Mouse (Mus musculus): ENCODE data around the gene Oxtr. TPM values are rescaled to one million over a fixed set of nuclear protein-coding genes. Genes with fewer than 3 reads are reported as not detected.

Oxtr gene
- 0.52 and 0.77 TPM in 2 replicates for polyA plus RNA-seq (2015; fragmentation: Nextera tagmentation; extraction: Ambion mirVana)

- H3K27ac ChIP-seq, result no peak within 1 kb of the TSS
- peak within 1 kb of the TSS; percentile 42 for H3K4me3 ChIP-seq
- no peaks in the 10 kb centered on the region for H3K9me3 ChIP-seq
- peak within 1 kb of the TSS; percentile 80 for H3K4me2 ChIP-seq
- peak within 1 kb of the TSS; percentile 39; the same call in 1 of the 2 replicates for H3K9ac ChIP-seq
- 4% methylated on average over 24 of the region's 24 CpGs for WGBS
- peaks cover 24% of the 10 kb centered on the region for H3K4me1 ChIP-seq
- H3K27me3 ChIP-seq, result peaks cover 51% of the 10 kb centered on the region
- no peak for ATAC-seq (ENCODE audit: insufficient number of reproducible peaks, low FRiP score, low TSS enrichment, low read depth)
- no peaks in the 10 kb centered on the region for H3K36me3 ChIP-seq
Measured at GRCm38 (mm10) chr6:112489910-112490559, at the start of gene Oxtr. Gene Oxtr (minus strand): TSS chr6:112489943.

DNA sequence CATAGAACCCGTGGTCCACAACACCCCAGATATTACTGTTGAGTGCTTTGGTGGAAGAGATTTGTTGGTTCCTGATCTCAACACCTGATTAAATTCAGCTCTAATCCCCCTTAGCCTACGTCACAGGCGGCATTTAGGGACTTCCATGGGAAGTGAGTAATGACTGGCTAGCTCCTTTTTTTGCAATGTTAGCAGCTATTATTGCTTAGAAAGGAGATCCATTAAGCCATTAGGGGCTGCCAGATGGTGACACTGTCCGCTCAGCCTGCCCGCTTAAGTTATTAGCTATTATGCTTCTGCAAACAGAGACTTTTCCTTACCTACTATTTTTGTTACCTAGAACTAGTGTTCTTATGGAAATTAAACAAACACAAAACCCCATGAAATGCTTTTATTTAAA, 35.7 kb upstream of the Oxtr start:
- Histone ChIP-seq H3K9me3 (no peaks in the 10 kb centered on the region), H3K9ac (no peak overlapping the region), H3K27ac (no peak overlapping the region), H3K36me3 (no peaks in the 10 kb centered on the region), H3K4me1 (no peaks in the 10 kb centered on the region), H3K4me3 (no peak overlapping the region), H3K27me3 (no peaks in the 10 kb centered on the region), H3K4me2 (no peak overlapping the region)
- ATAC-seq (ENCODE audit: insufficient number of reproducible peaks, low FRiP score, low TSS enrichment, low read depth), result no peak
- WGBS, result 47% methylated on average over 5 of the region's 5 CpGs

DNA sequence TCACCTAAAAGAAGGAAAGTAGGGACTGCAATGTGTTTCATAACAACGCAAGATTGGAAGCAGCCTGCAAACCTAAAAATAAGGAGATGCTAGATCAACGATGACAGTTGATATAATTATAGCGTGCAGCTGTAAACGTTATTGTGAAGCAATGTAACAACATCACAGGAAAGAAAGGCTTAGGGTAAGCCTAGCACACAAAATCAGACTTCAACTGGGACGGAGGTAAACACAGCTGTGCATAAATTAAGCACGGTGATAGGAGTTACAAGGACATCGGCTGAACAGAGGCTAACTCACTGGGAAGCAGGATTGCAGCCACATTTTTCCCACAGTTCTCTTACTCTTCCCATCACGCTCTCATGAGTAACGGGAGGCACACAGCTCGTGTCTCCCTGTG, 34.7 kb upstream of the Oxtr start:
- no peak overlapping the region for H3K27ac ChIP-seq
- H3K4me2 ChIP-seq, result no peak overlapping the region
- no peaks in the 10 kb centered on the region for H3K4me1 ChIP-seq
- no peak for ATAC-seq (ENCODE audit: insufficient number of reproducible peaks, low FRiP score, low TSS enrichment, low read depth)
- 54% methylated on average over 10 of the region's 10 CpGs for WGBS
- H3K27me3 ChIP-seq, result no peaks in the 10 kb centered on the region
- H3K4me3 ChIP-seq, result no peak overlapping the region
- no peak overlapping the region for H3K9ac ChIP-seq
- no peaks in the 10 kb centered on the region for H3K36me3 ChIP-seq
- no peaks in the 10 kb centered on the region for H3K9me3 ChIP-seq

DNA sequence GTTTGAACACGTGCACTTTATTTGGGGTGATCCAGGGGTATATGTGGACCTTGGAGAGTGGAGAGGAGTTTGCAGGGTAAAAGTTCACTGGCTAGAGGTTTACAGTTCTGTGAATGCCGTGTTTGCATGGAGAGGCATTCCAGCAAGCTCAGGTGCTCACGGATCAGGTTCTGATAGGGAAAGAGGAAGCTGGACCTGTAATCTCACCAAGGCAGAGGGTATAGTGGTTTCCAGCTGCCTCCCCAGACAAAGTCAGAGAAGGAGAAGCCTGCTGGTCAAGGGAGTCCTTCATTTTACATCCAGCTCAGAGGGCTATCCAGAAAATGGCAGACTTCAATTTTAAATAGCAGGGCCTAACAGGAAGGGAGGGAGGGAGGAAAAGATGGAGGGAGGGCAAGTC, 28.2 kb upstream of the Oxtr start:
- Histone ChIP-seq H3K4me2 (no peak overlapping the region), H3K9me3 (no peaks in the 10 kb centered on the region), H3K9ac (no peak overlapping the region), H3K36me3 (no peaks in the 10 kb centered on the region), H3K4me3 (no peak overlapping the region), H3K4me1 (no peaks in the 10 kb centered on the region), H3K27me3 (no peaks in the 10 kb centered on the region), H3K27ac (no peak overlapping the region)
- 71% methylated on average over 3 of the region's 3 CpGs for WGBS
- no peak for ATAC-seq (ENCODE audit: insufficient number of reproducible peaks, low FRiP score, low TSS enrichment, low read depth)

GRCm38 (mm10) chr6:112517572-112517971, 27.8 kb upstream of the Oxtr start:
- no peaks in the 10 kb centered on the region for H3K9me3 ChIP-seq
- no peaks in the 10 kb centered on the region for H3K4me1 ChIP-seq
- H3K27me3 ChIP-seq, result no peaks in the 10 kb centered on the region
- H3K4me2 ChIP-seq, result no peak overlapping the region
- H3K4me3 ChIP-seq, result no peak overlapping the region
- H3K9ac ChIP-seq, result no peak overlapping the region
- H3K36me3 ChIP-seq, result no peaks in the 10 kb centered on the region
- ATAC-seq (ENCODE audit: insufficient number of reproducible peaks, low FRiP score, low TSS enrichment, low read depth), result no peak
- 75% methylated on average over 3 of the region's 3 CpGs for WGBS
- no peak overlapping the region for H3K27ac ChIP-seq

DNA sequence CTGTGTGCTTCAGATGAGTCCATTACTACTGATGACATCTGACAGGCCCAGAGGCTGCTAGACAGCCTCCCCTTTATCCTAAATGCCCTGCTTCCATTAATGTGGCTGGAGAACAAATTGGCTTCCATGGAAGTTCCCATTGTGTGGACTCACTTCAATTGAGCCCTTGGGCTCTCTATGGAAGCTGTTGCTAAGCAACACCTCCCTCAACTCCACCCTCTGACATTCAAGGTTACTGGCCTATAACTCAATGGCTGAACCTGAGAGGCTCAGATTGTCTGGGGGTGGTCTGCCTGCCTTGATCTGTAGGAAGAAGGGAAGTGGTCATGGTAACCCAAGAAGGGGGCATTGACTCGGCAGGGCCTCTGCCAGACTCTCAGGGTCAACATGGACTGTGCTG, 26.8 kb upstream of the Oxtr start:
- Histone ChIP-seq H3K4me3 (no peak overlapping the region), H3K9me3 (no peaks in the 10 kb centered on the region), H3K4me2 (no peak overlapping the region), H3K27me3 (no peaks in the 10 kb centered on the region), H3K27ac (no peak overlapping the region), H3K36me3 (no peaks in the 10 kb centered on the region), H3K9ac (no peak overlapping the region), H3K4me1 (no peaks in the 10 kb centered on the region)
- no peak for ATAC-seq (ENCODE audit: insufficient number of reproducible peaks, low FRiP score, low TSS enrichment, low read depth)
- WGBS, result 33% methylated on average over 1 of the region's 1 CpGs

DNA sequence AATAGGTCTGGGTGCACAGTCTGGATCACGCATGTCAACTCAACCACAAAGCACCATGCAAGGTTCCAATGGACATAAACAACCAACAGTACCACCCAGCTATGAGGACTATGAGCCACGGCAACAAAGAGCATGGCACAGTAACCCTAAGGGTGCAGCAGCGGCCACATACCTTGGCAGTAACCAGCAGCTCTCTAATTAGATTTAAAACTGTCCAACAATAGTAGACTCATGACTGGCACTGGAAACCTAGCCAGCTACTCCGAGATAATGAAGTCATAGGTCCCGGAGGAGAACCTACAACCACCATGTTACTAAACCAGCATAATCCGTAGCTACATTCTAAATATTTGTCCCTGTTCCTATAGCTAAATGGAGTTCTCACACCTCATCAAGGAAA, 24.8 kb upstream of the Oxtr start:
- 81% methylated on average over 6 of the region's 6 CpGs for WGBS

GRCm38 (mm10) chr6:112510346-112510745, 20.6 kb upstream of the Oxtr start:
- Histone ChIP-seq H3K9ac (no peak overlapping the region), H3K27ac (no peak overlapping the region), H3K4me2 (no peak overlapping the region), H3K36me3 (no peaks in the 10 kb centered on the region), H3K4me1 (peaks cover 3% of the 10 kb centered on the region; the same call in 1 of the 2 replicates), H3K27me3 (no peaks in the 10 kb centered on the region), H3K4me3 (no peak overlapping the region), H3K9me3 (no peaks in the 10 kb centered on the region)
- ATAC-seq (ENCODE audit: insufficient number of reproducible peaks, low FRiP score, low TSS enrichment, low read depth), result no peak
- 22% methylated on average over 4 of the region's 4 CpGs for WGBS

More for the DNA sequence above, 24.8 kb upstream of the Oxtr start:
- no peak overlapping the region for H3K4me3 ChIP-seq
- no peaks in the 10 kb centered on the region for H3K27me3 ChIP-seq
- no peaks in the 10 kb centered on the region for H3K9me3 ChIP-seq
- H3K27ac ChIP-seq, result no peak overlapping the region
- no peak for ATAC-seq (ENCODE audit: insufficient number of reproducible peaks, low FRiP score, low TSS enrichment, low read depth)
- H3K4me1 ChIP-seq, result peaks cover 3% of the 10 kb centered on the region; the same call in 1 of the 2 replicates
- no peak overlapping the region for H3K4me2 ChIP-seq
- no peak overlapping the region for H3K9ac ChIP-seq
- no peaks in the 10 kb centered on the region for H3K36me3 ChIP-seq

GRCm38 (mm10) chr6:112509590-112510131, 19.9 kb upstream of the Oxtr start:
- no peak for ATAC-seq (ENCODE audit: insufficient number of reproducible peaks, low FRiP score, low TSS enrichment, low read depth)
- no peaks in the 10 kb centered on the region for H3K9me3 ChIP-seq
- no peak overlapping the region for H3K9ac ChIP-seq
- no peak overlapping the region for H3K4me2 ChIP-seq
- H3K4me3 ChIP-seq, result no peak overlapping the region
- no peaks in the 10 kb centered on the region for H3K36me3 ChIP-seq
- H3K27me3 ChIP-seq, result no peaks in the 10 kb centered on the region
- H3K4me1 ChIP-seq, result peaks cover 3% of the 10 kb centered on the region; the same call in 1 of the 2 replicates
- H3K27ac ChIP-seq, result no peak overlapping the region
- WGBS, result 39% methylated on average over 2 of the region's 2 CpGs

DNA sequence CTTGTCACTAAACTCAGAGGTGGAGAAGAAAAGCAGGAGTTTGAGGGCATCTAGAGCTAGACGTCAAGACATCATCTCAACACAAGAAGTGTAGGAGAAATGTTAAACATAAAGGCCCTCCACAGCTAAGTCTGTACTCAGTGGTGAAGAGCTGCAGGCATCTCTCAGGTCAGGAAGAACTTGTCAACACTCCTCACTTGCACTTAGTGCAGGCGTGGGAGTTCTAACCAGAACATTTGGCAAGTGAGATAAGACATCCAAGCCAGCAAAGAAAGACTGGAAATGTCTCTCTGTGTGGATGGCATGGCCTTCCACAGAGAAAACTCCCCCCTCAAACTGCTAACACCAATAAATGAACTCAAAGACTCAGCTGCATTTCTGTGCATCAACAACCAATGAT, 17.9 kb upstream of the Oxtr start:
- Histone ChIP-seq H3K9ac (no peak overlapping the region), H3K4me3 (no peak overlapping the region), H3K9me3 (no peaks in the 10 kb centered on the region), H3K4me2 (no peak overlapping the region), H3K27me3 (no peaks in the 10 kb centered on the region), H3K36me3 (no peaks in the 10 kb centered on the region), H3K4me1 (peaks cover 3% of the 10 kb centered on the region; the same call in 1 of the 2 replicates), H3K27ac (no peak overlapping the region)
- ATAC-seq (ENCODE audit: insufficient number of reproducible peaks, low FRiP score, low TSS enrichment, low read depth), result no peak
- 59% methylated on average over 2 of the region's 2 CpGs for WGBS

- Histone ChIP-seq H3K4me3 (no peak overlapping the region), H3K27ac (no peak overlapping the region), H3K4me1 (no peaks in the 10 kb centered on the region), H3K27me3 (no peaks in the 10 kb centered on the region), H3K36me3 (no peaks in the 10 kb centered on the region), H3K9ac (no peak overlapping the region), H3K9me3 (no peaks in the 10 kb centered on the region), H3K4me2 (no peak overlapping the region)
- no peak for ATAC-seq (ENCODE audit: insufficient number of reproducible peaks, low FRiP score, low TSS enrichment, low read depth)
- 75% methylated on average over 2 of the region's 2 CpGs for WGBS
Measured at GRCm38 (mm10) chr6:112501156-112501555, 11.4 kb upstream of the Oxtr start.

DNA sequence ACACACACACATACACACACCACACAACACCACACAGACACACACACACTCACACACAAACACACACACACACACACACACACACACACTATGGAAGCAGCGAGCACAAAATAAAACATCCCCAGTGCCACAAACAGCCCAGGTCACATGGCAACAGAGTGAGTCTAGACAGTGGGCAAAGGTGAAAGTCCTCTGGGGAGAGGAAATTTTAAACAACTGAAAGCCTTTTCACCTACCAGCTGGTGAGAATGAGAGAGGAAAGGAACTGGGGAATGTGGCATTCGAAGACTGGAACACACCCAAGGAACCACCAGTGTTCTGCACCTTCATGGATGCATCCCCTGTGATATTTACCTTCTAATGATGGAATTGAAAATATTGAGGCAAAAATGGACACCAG, 9.7 kb upstream of the Oxtr start:
- peaks cover 10% of the 10 kb centered on the region for H3K4me1 ChIP-seq
- no peak overlapping the region for H3K4me2 ChIP-seq

More for the DNA sequence above, 9.7 kb upstream of the Oxtr start:
- Histone ChIP-seq H3K27me3 (no peaks in the 10 kb centered on the region), H3K27ac (no peak overlapping the region), H3K36me3 (no peaks in the 10 kb centered on the region), H3K9me3 (no peaks in the 10 kb centered on the region), H3K4me3 (no peak overlapping the region), H3K9ac (no peak overlapping the region)
- WGBS, result 78% methylated on average over 2 of the region's 2 CpGs
- ATAC-seq (ENCODE audit: insufficient number of reproducible peaks, low FRiP score, low TSS enrichment, low read depth), result no peak
